Mouse (Mus musculus) midbrain, postnatal 0 days (tissue): ENCODE results near the gene Sema3a. TPM values are rescaled to one million over a fixed set of nuclear protein-coding genes. Genes with fewer than 3 reads are reported as not detected.

Experiments used
- ATAC-seq: fragments of 200-750 bp; cut with Nextera tagmentation; 2 replicates; pipeline ENCODE4 v1.8.0; 2017; ENCODE audit warnings: moderate number of reproducible peaks, mild to moderate bottlenecking, moderate TSS enrichment, moderate library complexity; ENCODE audit not compliant: low FRiP score
- DNase-seq: peaks from one replicate; pipeline ENCODE4 v3.0.0-alpha.2; 2015; ENCODE audit warnings: low spot score
- H3K27ac ChIP-seq: fragments of 300-500 bp; sonication (generic); 2 replicates; pipeline ENCODE4 v1.5.1; 2014; ENCODE audit warnings: low read depth, mild to moderate bottlenecking, low read length, mixed read lengths
- H3K27me3 ChIP-seq: fragments of 300-500 bp; sonication (generic); 2 replicates; pipeline ENCODE4 v1.6.1; 2014; ENCODE audit warnings: low read length, control low read depth, mixed read lengths; ENCODE audit not compliant: insufficient read depth
- H3K36me3 ChIP-seq: fragments of 300-500 bp; sonication (generic); 2 replicates; pipeline ENCODE4 v1.6.1; 2014; ENCODE audit warnings: low read length, control low read depth, mixed read lengths; ENCODE audit not compliant: insufficient read depth
- H3K4me1 ChIP-seq: fragments of 300-500 bp; sonication (generic); 2 replicates; pipeline ENCODE4 v1.6.1; 2014; ENCODE audit warnings: mild to moderate bottlenecking, control low read depth, antibody characterized with exemption, low read length, mixed read lengths; ENCODE audit not compliant: insufficient read depth
- H3K4me2 ChIP-seq: fragments of 300-500 bp; sonication (generic); 2 replicates; pipeline ENCODE4 v1.6.1; 2014; ENCODE audit warnings: low read depth, mild to moderate bottlenecking, low read length, mixed read lengths; ENCODE audit not compliant: poor library complexity, severe bottlenecking
- H3K4me3 ChIP-seq: fragments of 300-500 bp; sonication (generic); 2 replicates; pipeline ENCODE4 v1.5.1; 2014; ENCODE audit warnings: low read depth, mild to moderate bottlenecking, low read length, moderate library complexity
- H3K9ac ChIP-seq: fragments of 300-500 bp; sonication (generic); replicated peaks from 2 replicates; pipeline ENCODE4 v1.6.1; 2014; ENCODE audit warnings: mild to moderate bottlenecking, low read length, moderate library complexity, mixed read lengths; ENCODE audit not compliant: poor library complexity, severe bottlenecking
- H3K9me3 ChIP-seq: fragments of 300-500 bp; sonication (generic); 2 replicates; pipeline ENCODE4 v1.6.1; 2016; ENCODE audit warnings: low read length, control low read depth
- CTCF ChIP-seq: IDR thresholded peaks from 2 replicates; pipeline ENCODE4 v1.5.1; 2016; ENCODE audit warnings: antibody characterized with exemption, mild to moderate bottlenecking
- WGBS: fragments of 180-500 bp; shearing (Covaris S2); extraction: QIAGEN DNeasy Blood & Tissue Kit; methylation state at CpG from one replicate; pipeline ENCODE4 v1.1.7; 2014; 5-methylcytosine and 5-hydroxymethylcytosine counted together
- polyA plus RNA-seq: library from polyadenylated mRNA; unstranded; fragments of >200 nt; fragmentation: Nextera tagmentation; extraction: Ambion mirVana; gene quantifications from 2 replicates; pipeline ENCODE4 v1.2.1, GENCODE M21; 2015
- total RNA-seq: library from RNA; depleted of rRNA; stranded (reverse); fragments of >200 nt; gene quantifications from 2 replicates; pipeline ENCODE4 v1.2.3, GENCODE M21; 2014

Sema3a gene
- total and polyA plus RNA-seq, 2 experiments from 2014 or later = 4.8 to 13.7 TPM

GRCm38 (mm10) chr5:13358770-13359169 lies 233.6 kb downstream of the Sema3a start:
- DNase-seq (no peak), ATAC-seq (no peak)
- WGBS = 74% methylated on average over 4 of the region's 4 CpGs
- Histone ChIP-seq H3K27me3 (no peaks in the 10 kb centered on the region), H3K27ac (no peak overlapping the region), H3K9ac (no peak overlapping the region), H3K4me1 (no peaks in the 10 kb centered on the region), H3K4me2 (no peak overlapping the region), H3K9me3 (no peaks in the 10 kb centered on the region), H3K36me3 (no peaks in the 10 kb centered on the region), H3K4me3 (no peak overlapping the region)
- TF ChIP-seq CTCF = no peak

DNA sequence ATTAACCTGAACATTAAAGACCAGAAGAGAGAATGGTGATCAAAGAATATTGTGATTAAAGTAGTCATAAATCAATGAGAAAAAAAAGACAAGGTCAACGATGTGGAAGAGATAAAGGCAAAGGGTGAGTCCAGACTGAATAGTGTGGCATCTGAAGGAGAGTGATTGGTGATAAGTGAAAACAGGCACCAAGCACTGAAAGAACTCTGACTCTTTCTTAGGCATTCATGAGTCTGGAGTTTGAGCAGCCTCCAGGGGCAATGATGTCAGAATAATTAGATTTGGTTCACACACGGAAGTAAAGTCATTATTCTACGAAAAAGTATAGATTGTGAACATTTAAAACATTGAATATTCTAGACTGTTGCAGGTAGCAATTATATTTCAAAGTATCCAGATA lies 235.5 kb downstream of the Sema3a start:
- H3K27me3 ChIP-seq = no peaks in the 10 kb centered on the region
- H3K9ac ChIP-seq = no peak overlapping the region
- ATAC-seq = no peak
- no peak overlapping the region for H3K4me2 ChIP-seq
- H3K4me3 ChIP-seq = no peak overlapping the region
- no peak overlapping the region for H3K27ac ChIP-seq
- no peaks in the 10 kb centered on the region for H3K9me3 ChIP-seq
- H3K4me1 ChIP-seq = no peaks in the 10 kb centered on the region
- TF ChIP-seq CTCF = no peak
- H3K36me3 ChIP-seq = no peaks in the 10 kb centered on the region
- WGBS = 34% methylated on average over 3 of the region's 3 CpGs
- DNase-seq = no peak

DNA sequence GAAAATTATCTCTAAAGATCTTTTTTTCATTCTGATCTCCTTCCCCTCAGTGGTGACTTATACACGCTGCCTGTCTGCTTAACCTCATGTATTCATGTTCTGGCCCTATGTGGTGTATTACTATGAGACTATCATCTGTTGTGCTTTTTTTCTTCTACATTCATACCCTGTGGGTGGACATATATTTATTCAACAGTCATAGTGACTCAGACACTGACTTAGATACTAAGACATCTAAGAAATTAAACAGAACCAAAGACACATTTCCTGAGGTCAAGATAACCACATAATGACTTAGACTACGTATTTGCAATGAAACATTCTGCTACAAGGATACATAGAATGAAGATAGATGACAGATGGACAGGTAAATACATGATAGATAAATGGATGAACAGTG lies 239.9 kb downstream of the Sema3a start:
- ATAC-seq (no peak), DNase-seq (no peak)
- H3K36me3 ChIP-seq = no peaks in the 10 kb centered on the region
- H3K27me3 ChIP-seq = no peaks in the 10 kb centered on the region
- no peak overlapping the region for H3K4me3 ChIP-seq
- H3K9me3 ChIP-seq = no peaks in the 10 kb centered on the region
- no peak overlapping the region for H3K4me2 ChIP-seq
- 83% methylated on average over 2 of the region's 2 CpGs for WGBS
- H3K9ac ChIP-seq = no peak overlapping the region
- TF ChIP-seq CTCF = no peak
- no peaks in the 10 kb centered on the region for H3K4me1 ChIP-seq
- no peak overlapping the region for H3K27ac ChIP-seq

DNA sequence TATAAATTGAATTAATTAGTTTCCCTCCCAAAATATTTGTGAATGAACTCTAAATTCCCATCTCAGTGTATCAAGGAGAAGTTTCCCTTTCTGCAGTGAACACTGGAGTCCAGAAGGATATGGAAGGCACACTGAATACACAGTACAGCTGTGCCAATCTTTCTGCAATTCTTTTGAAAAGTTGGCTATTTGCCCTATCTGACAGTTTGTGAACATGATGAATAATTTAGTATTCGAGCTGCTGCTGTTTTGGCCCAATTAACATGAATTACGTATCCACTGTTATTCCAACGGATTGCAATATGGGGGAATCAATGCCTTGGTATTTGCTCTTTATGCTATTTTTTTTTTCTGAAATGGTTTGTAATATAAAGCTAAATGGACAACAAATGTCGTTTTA lies 254.0 kb downstream of the Sema3a start:
- Histone ChIP-seq H3K9me3 (no peaks in the 10 kb centered on the region), H3K4me1 (no peaks in the 10 kb centered on the region), H3K4me3 (no peak overlapping the region), H3K9ac (no peak overlapping the region), H3K27ac (no peak overlapping the region), H3K4me2 (no peak overlapping the region), H3K36me3 (no peaks in the 10 kb centered on the region), H3K27me3 (no peaks in the 10 kb centered on the region)
- ATAC-seq (no peak), DNase-seq (peak; percentile 22)
- no peak for TF ChIP-seq CTCF
- 76% methylated on average over 4 of the region's 4 CpGs for WGBS

DNA sequence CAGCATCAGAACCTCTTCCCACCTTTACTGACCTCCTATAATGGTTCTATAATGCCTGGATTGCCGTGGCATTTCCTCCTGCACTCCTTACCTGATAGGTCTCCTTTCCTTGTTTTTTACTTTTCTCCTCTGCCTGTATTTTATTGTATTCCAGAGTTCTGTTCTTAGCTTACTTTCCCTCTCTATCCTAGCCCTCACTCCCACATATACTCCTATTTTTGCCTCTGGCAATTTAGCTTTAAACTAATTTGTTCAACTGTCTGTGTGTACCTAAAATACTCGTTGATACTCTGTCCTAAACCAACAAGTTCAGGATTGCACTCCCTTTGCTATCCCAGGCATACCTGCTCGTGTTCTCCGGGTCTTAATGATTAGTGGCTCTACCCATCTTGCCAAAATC lies 258.8 kb downstream of the Sema3a start:
- no peaks in the 10 kb centered on the region for H3K36me3 ChIP-seq
- TF ChIP-seq CTCF = no peak
- DNase-seq (no peak), ATAC-seq (no peak)
- H3K4me2 ChIP-seq = no peak overlapping the region
- H3K4me3 ChIP-seq = no peak overlapping the region
- H3K9me3 ChIP-seq = no peaks in the 10 kb centered on the region
- H3K9ac ChIP-seq = no peak overlapping the region
- H3K27me3 ChIP-seq = no peaks in the 10 kb centered on the region
- 81% methylated on average over 4 of the region's 4 CpGs for WGBS
- H3K4me1 ChIP-seq = no peaks in the 10 kb centered on the region
- H3K27ac ChIP-seq = no peak overlapping the region

DNA sequence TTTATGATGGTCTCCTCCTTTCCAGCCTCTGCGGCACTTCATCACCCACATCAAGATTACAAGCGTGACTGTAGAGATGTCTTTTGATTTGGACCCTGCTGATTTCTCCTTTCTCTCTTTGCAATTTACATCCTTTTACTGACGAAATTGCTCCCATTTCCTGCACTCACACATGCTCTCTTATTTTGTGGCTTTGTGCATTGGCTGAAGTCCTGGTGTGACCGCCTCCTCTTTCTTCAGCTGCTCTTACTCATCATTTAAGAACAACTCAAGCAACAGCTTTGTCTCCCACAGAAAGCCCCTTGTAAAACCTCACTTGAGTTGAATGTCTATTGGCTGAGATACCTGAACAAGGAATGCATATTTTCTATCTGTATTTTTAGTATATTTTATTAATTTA lies 259.5 kb downstream of the Sema3a start:
- TF ChIP-seq CTCF = no peak
- whole genome bisulfite sequencing = 58% methylated on average over 4 of the region's 4 CpGs
- H3K4me1 ChIP-seq = no peaks in the 10 kb centered on the region
- no peak overlapping the region for H3K4me2 ChIP-seq
- DNase-seq = no peak
- H3K27ac ChIP-seq = no peak overlapping the region
- no peaks in the 10 kb centered on the region for H3K9me3 ChIP-seq
- no peak overlapping the region for H3K9ac ChIP-seq
- H3K27me3 ChIP-seq = no peaks in the 10 kb centered on the region
- no peak overlapping the region for H3K4me3 ChIP-seq
- ATAC-seq = no peak
- no peaks in the 10 kb centered on the region for H3K36me3 ChIP-seq

DNA sequence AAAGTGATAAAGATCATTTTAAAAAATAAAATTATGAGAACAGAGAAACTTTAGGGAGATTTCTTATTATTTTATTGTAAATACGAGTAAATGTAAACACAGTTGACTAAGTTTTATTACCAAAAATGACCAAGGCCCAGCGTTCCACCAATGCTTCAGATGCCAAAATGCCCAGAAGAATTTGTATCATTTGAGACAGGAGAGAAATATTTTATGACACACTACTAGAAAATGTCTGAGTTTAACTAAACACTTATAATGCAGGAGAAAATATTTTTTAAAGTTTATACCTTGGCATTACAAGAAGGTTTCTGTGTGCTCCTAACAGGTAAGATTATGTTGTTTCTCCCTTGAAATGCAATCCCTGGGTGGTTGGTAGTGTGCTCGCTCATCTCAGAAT lies 261.4 kb downstream of the Sema3a start:
- no peak overlapping the region for H3K27ac ChIP-seq
- ATAC-seq = no peak
- no peak overlapping the region for H3K4me3 ChIP-seq
- no peak overlapping the region for H3K4me2 ChIP-seq
- H3K9me3 ChIP-seq = no peaks in the 10 kb centered on the region
- 91% methylated on average over 3 of the region's 3 CpGs for WGBS
- no peaks in the 10 kb centered on the region for H3K4me1 ChIP-seq
- H3K27me3 ChIP-seq = no peaks in the 10 kb centered on the region
- no peaks in the 10 kb centered on the region for H3K36me3 ChIP-seq
- TF ChIP-seq CTCF = no peak
- no peak overlapping the region for H3K9ac ChIP-seq
- DNase-seq = no peak
